In the genomic region with DNA sequence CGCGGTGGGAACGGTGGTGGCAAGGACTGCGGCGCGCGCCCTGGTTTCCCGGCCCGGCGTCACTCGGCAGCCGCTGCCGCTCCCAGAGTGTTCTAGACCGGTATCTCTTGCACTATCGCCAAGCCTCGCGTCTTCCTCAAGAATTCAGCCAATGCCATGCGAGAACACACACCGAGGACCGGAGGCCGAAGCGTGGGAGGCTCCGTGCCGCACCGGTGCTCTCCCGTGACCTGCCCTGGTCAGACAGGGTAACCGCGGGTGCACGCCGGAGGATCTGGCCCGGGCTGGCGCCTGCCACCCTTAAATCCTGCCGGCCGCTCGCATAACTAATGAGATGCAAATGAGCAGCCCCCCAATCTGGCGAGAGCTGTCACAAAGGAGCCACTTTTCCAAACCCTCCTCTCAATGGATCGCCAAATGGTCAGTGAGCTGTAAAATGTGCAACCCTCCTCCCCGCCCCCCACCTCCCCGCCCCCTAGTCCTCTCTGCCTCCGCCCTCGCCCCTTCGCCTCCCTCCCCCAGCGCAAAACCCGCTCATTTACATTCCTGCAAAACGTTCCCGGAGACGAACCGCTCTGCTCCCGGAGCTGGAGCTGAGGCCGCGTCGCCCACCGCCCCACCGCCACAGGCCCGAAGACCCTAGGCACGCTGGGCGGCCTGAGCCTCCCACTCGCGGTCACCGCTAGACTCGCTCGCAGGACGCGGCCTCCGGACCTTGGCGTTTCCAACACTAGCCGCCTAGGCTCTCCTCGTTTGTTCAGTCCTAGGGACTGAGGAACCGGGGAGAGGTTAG, we compare ENCODE assay signal across 8 mouse cellular contexts. TPM values are rescaled to one million over a fixed set of nuclear protein-coding genes. Genes with fewer than 3 reads are reported as not detected.
A peak's percentile ranks its signal among the peaks of the same experiment; 100 is the strongest.
DNase-seq lines count a peak whose midpoint lies in the region; ATAC-seq and TF ChIP-seq lines count a peak whose summit lies in the region.

No protein-coding gene starts in this region.

- DNase-seq in B cell, adult 2 months = peak; percentile 51 to 58
- DNase-seq in adrenal gland, adult 8-10 months = peak; percentile 39
- no peak for DNase-seq in liver, embryonic 13.5 days
- DNase-seq in stomach, postnatal 0 days (ENCODE audit: low spot score) = peak; percentile 59

- peak overlapping the region; percentile 53 for H3ac ChIP-seq in myocyte (ENCODE audit: control insufficient read depth, insufficient read length)

- TF ChIP-seq POLR2A in myocyte (IDR thresholded peaks at IDR 0.05; ENCODE audit: insufficient read length, low read depth) = peak; percentile 95

- peak overlapping the region; percentile 59 for H3K4me3 ChIP-seq in embryonic facial prominence, embryonic 13.5 days
- peak overlapping the region; percentile 72 for H3K4me3 ChIP-seq in heart, embryonic 13.5 days
- H3K4me3 ChIP-seq in kidney, embryonic 15.5 days (replicated peaks) = peak overlapping the region; percentile 69
- peak overlapping the region; percentile 57 for H3K4me3 ChIP-seq in liver, embryonic 13.5 days (replicated peaks)
- peak overlapping the region; percentile 76 for H3K4me3 ChIP-seq in myocyte
- peak overlapping the region; percentile 69 for H3K4me3 ChIP-seq in stomach, postnatal 0 days (ENCODE audit: low read depth, low read length)

- ATAC-seq in embryonic facial prominence, embryonic 13.5 days (ENCODE audit: insufficient number of reproducible peaks, insufficient read depth, low FRiP score, low TSS enrichment, low read depth) = peak; percentile 12; the same call in 1 of the 2 replicates
- ATAC-seq in heart, embryonic 13.5 days (ENCODE audit: extremely low read depth, insufficient number of reproducible peaks, low FRiP score, low TSS enrichment) = peak; percentile 31; the same call in 1 of the 2 replicates
- peak; percentile 81 for ATAC-seq in kidney, embryonic 15.5 days (replicated peaks; ENCODE audit: low FRiP score)
- ATAC-seq in liver, embryonic 13.5 days (ENCODE audit: low read depth) = peak; percentile 65
- peak; percentile 36 for ATAC-seq in stomach, postnatal 0 days (ENCODE audit: low FRiP score, low TSS enrichment)

- H3K36me3 ChIP-seq in embryonic facial prominence, embryonic 13.5 days = no peaks in the 10 kb centered on the region
- no peaks in the 10 kb centered on the region for H3K36me3 ChIP-seq in heart, embryonic 13.5 days
- 0 out of 2 replicates have a peak, but pooled peaks cover under 1% of the 10 kb centered on the region for H3K36me3 ChIP-seq in kidney, embryonic 15.5 days
- H3K36me3 ChIP-seq in liver, embryonic 13.5 days = no peaks in the 10 kb centered on the region
- H3K36me3 ChIP-seq in myocyte (ENCODE audit: control insufficient read depth, insufficient read depth) = no peaks in the 10 kb centered on the region
- no peaks in the 10 kb centered on the region for H3K36me3 ChIP-seq in stomach, postnatal 0 days (ENCODE audit: control insufficient read depth, insufficient read depth, low read length)

- no peaks in the 10 kb centered on the region for H3K9me3 ChIP-seq in embryonic facial prominence, embryonic 13.5 days
- H3K9me3 ChIP-seq in heart, embryonic 13.5 days = no peaks in the 10 kb centered on the region
- H3K9me3 ChIP-seq in kidney, embryonic 15.5 days (replicated peaks) = no peaks in the 10 kb centered on the region
- H3K9me3 ChIP-seq in liver, embryonic 13.5 days (replicated peaks) = no peaks in the 10 kb centered on the region
- no peaks in the 10 kb centered on the region for H3K9me3 ChIP-seq in stomach, postnatal 0 days (ENCODE audit: control insufficient read depth, low read length)

- H3K9ac ChIP-seq in embryonic facial prominence, embryonic 13.5 days = peak overlapping the region; percentile 70
- H3K9ac ChIP-seq in heart, embryonic 13.5 days = peak overlapping the region; percentile 84
- peak overlapping the region; percentile 63 for H3K9ac ChIP-seq in kidney, embryonic 15.5 days
- peak overlapping the region; percentile 49 for H3K9ac ChIP-seq in liver, embryonic 13.5 days
- H3K9ac ChIP-seq in stomach, postnatal 0 days (ENCODE audit: low read length) = peak overlapping the region; percentile 66

- H3K4me1 ChIP-seq in embryonic facial prominence, embryonic 13.5 days = peaks cover 45% of the 10 kb centered on the region
- H3K4me1 ChIP-seq in heart, embryonic 13.5 days = peaks cover 49% of the 10 kb centered on the region
- peaks cover 85% of the 10 kb centered on the region for H3K4me1 ChIP-seq in kidney, embryonic 15.5 days
- H3K4me1 ChIP-seq in liver, embryonic 13.5 days (replicated peaks) = peaks cover 32% of the 10 kb centered on the region
- H3K4me1 ChIP-seq in stomach, postnatal 0 days (replicated peaks; ENCODE audit: control insufficient read depth, insufficient read depth) = no peaks in the 10 kb centered on the region; the same call in 1 of the 2 replicates

- TF ChIP-seq EP300 in stomach, postnatal 0 days (optimal IDR thresholded peaks at IDR 0.05) = no peak

- H3K27ac ChIP-seq in embryonic facial prominence, embryonic 13.5 days = 0 out of 2 replicates have a peak overlapping the region, but pooled peaks have one; percentile 16
- peak overlapping the region; percentile 66 for H3K27ac ChIP-seq in heart, embryonic 13.5 days (replicated peaks)
- peak overlapping the region; percentile 84 for H3K27ac ChIP-seq in kidney, embryonic 15.5 days
- H3K27ac ChIP-seq in liver, embryonic 13.5 days = peak overlapping the region; percentile 68; the same call in 1 of the 2 replicates
- H3K27ac ChIP-seq in stomach, postnatal 0 days (replicated peaks) = peak overlapping the region; percentile 58; the same call in 1 of the 2 replicates

- peak overlapping the region; percentile 99 for H3K4me2 ChIP-seq in embryonic facial prominence, embryonic 13.5 days
- H3K4me2 ChIP-seq in heart, embryonic 13.5 days = peak overlapping the region; percentile 99
- peak overlapping the region; percentile 95 for H3K4me2 ChIP-seq in kidney, embryonic 15.5 days
- H3K4me2 ChIP-seq in liver, embryonic 13.5 days = peak overlapping the region; percentile 70
- H3K4me2 ChIP-seq in myocyte (ENCODE audit: low read depth) = peak overlapping the region; percentile 94
- H3K4me2 ChIP-seq in stomach, postnatal 0 days (replicated peaks; ENCODE audit: low read depth) = peak overlapping the region; percentile 98

- H3K27me3 ChIP-seq in embryonic facial prominence, embryonic 13.5 days = peaks cover 93% of the 10 kb centered on the region
- peaks cover 93% of the 10 kb centered on the region for H3K27me3 ChIP-seq in heart, embryonic 13.5 days (replicated peaks)
- peaks cover 71% of the 10 kb centered on the region for H3K27me3 ChIP-seq in kidney, embryonic 15.5 days
- H3K27me3 ChIP-seq in liver, embryonic 13.5 days = peaks cover 93% of the 10 kb centered on the region
- H3K27me3 ChIP-seq in myocyte (ENCODE audit: control insufficient read depth, insufficient read depth, insufficient read length) = peaks cover 2% of the 10 kb centered on the region
- no peaks in the 10 kb centered on the region for H3K27me3 ChIP-seq in stomach, postnatal 0 days (ENCODE audit: control insufficient read depth, insufficient read depth, low read length)

- no peak for TF ChIP-seq CTCF in stomach, postnatal 0 days (IDR thresholded peaks at IDR 0.05; ENCODE audit: low read depth)

- under 1% methylated on average over 69 of the region's 69 CpGs for WGBS in embryonic facial prominence, embryonic 13.5 days
- WGBS in heart, embryonic 13.5 days = under 1% methylated on average over 67 of the region's 69 CpGs
- under 1% methylated on average over 66 of the region's 69 CpGs for WGBS in kidney, embryonic 15.5 days
- under 1% methylated on average over 68 of the region's 69 CpGs for WGBS in liver, embryonic 13.5 days (ENCODE audit: insufficient replicate concordance)
- WGBS in stomach, postnatal 0 days = under 1% methylated on average over 64 of the region's 69 CpGs

- peaks cover 38% of the 10 kb centered on the region for H3K79me2 ChIP-seq in myocyte (ENCODE audit: control insufficient read depth, insufficient read depth)

TF ChIP-seq in myocyte, 11 proteins besides CTCF, POLR2A, EP300 and RAD21:
- TF ChIP-seq CEBPB (IDR thresholded peaks at IDR 0.05; ENCODE audit: insufficient read depth, poor library complexity, severe bottlenecking) (no peak), TCF12 (IDR thresholded peaks at IDR 0.05; ENCODE audit: insufficient read depth, poor library complexity, severe bottlenecking) (no peak), MYOG (IDR thresholded peaks at IDR 0.05; ENCODE audit: control insufficient read depth in 1 of 3, insufficient read depth in 1 of 3, insufficient read length in 2 of 3, low read depth in 2 of 3) (peak in 2 of 3 experiments; percentile 22 to 71), MYOD1 (IDR thresholded peaks at IDR 0.05; ENCODE audit: control insufficient read depth in 1 of 3, insufficient read length in 2 of 3, low read depth in 2 of 3) (peak in 2 of 3 experiments; percentile 22 to 75), USF1 (IDR thresholded peaks at IDR 0.05; ENCODE audit: low read depth) (no peak), MAX (IDR thresholded peaks at IDR 0.05; ENCODE audit: low read depth) (no peak), TCF3 (IDR thresholded peaks at IDR 0.05; ENCODE audit: insufficient read length, low read depth) (no peak), SRF (IDR thresholded peaks at IDR 0.05; ENCODE audit: control insufficient read depth, insufficient read length, low read depth) (peak; percentile 50), E2F4 (IDR thresholded peaks at IDR 0.05; ENCODE audit: insufficient read depth) (no peak), POLR2AphosphoS2 (IDR thresholded peaks at IDR 0.05; ENCODE audit: insufficient read length, low read depth) (peak; percentile 94), REST (IDR thresholded peaks at IDR 0.05; ENCODE audit: insufficient read depth, insufficient read length) (no peak)

RNA-seq across cellular contexts. Expression of gene Dll1, which starts 0.8 kb away (rescaled TPM):
- total RNA-seq in adrenal gland, adult 8-10 months (2022) = 1 to 10 TPM; 3.5 to 6.7 (median 4.5) TPM
- 4.0 and 5.1 TPM in 2 replicates for polyA plus RNA-seq in embryonic facial prominence, embryonic 13.5 days (2015; fragmentation: Nextera tagmentation; extraction: Ambion mirVana)
- 6.6 and 7.8 TPM in 2 replicates for polyA plus RNA-seq in heart, embryonic 13.5 days (2015; fragmentation: Nextera tagmentation; extraction: Ambion mirVana)
- 30.9 and 32.0 TPM in 2 replicates for polyA plus RNA-seq in kidney, embryonic 15.5 days (2015; fragmentation: Nextera tagmentation; extraction: Ambion mirVana)
- 1.1 and 1.3 TPM in 2 replicates for polyA plus RNA-seq in liver, embryonic 13.5 days (2015; fragmentation: Nextera tagmentation; extraction: Ambion mirVana)
- polyA plus RNA-seq in myocyte (2012; fragmentation: generic; extraction: Trizol) = 13.3 TPM
- polyA plus RNA-seq in stomach, postnatal 0 days (2015; fragmentation: Nextera tagmentation; extraction: Ambion mirVana) = 3.5 and 4.4 TPM in 2 replicates

RNA-seq across cellular contexts. Expression of gene Fam120b, which starts 20.1 kb away (rescaled TPM):
- 10 to 100 TPM; 23.3 to 35.0 (median 30.0) TPM for total RNA-seq in adrenal gland, adult 8-10 months (2022)
- 31.1 and 35.9 TPM in 2 replicates for polyA plus RNA-seq in embryonic facial prominence, embryonic 13.5 days (2015; fragmentation: Nextera tagmentation; extraction: Ambion mirVana)
- polyA plus RNA-seq in heart, embryonic 13.5 days (2015; fragmentation: Nextera tagmentation; extraction: Ambion mirVana) = 13.9 and 15.2 TPM in 2 replicates
- 28.1 and 28.7 TPM in 2 replicates for polyA plus RNA-seq in kidney, embryonic 15.5 days (2015; fragmentation: Nextera tagmentation; extraction: Ambion mirVana)
- 6.3 and 7.3 TPM in 2 replicates for polyA plus RNA-seq in liver, embryonic 13.5 days (2015; fragmentation: Nextera tagmentation; extraction: Ambion mirVana)
- 8.8 TPM for polyA plus RNA-seq in myocyte (2012; fragmentation: generic; extraction: Trizol)
- polyA plus RNA-seq in stomach, postnatal 0 days (2015; fragmentation: Nextera tagmentation; extraction: Ambion mirVana) = 10.0 and 12.1 TPM in 2 replicates

Comparison
In these comparisons a context has a peak if more than half of its experiments do, and no peak if none do; other contexts are left out.
1. ATAC-seq: peak in every context shown above with its lines; median percentile 81 in kidney, embryonic 15.5 days; 65 in liver, embryonic 13.5 days; 36 in stomach, postnatal 0 days; 31 in heart, embryonic 13.5 days; 12 in embryonic facial prominence, embryonic 13.5 days.
2. H3K27ac ChIP-seq: peak in every context shown above with its lines; median percentile 84 in kidney, embryonic 15.5 days; 68 in liver, embryonic 13.5 days; 66 in heart, embryonic 13.5 days; 58 in stomach, postnatal 0 days; 16 in embryonic facial prominence, embryonic 13.5 days.